Mouse (Mus musculus): ENCODE measurements around the gene Rpl7l1. TPM values are rescaled to one million over a fixed set of nuclear protein-coding genes. Genes with fewer than 3 reads are reported as not detected.

Rpl7l1 gene
- total RNA-seq, 2 experiments from 2014 or later, result 45.7 to 51.9 TPM

- intact Hi-C loops (cut with DNase I), result no loop called here
- DNase-seq (ENCODE audit: low spot score in 2 of 2), result no peak
Observed at GRCm38 (mm10) chr17:46749282-46749681, 33.2 kb downstream of the Rpl7l1 start.

DNA sequence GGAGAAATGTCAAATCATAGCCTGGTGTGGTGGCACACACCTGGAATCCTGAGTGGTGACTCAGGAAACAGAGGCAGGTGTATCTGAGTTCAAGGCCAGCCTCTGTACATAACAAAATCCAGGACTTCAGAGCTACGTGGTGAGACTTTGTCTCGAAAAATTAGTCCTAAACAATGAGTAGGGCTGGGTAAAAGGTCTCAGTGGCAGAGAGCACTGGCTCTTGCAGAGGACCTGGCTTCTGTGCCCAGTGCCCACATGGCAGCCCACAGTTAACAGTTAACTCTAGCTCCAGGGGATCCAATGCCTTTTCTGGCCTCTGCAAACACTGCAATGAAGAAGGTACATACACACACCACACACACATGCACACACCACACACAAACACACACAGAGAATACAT, 34.7 kb downstream of the Rpl7l1 start:
- no peak for DNase-seq (ENCODE audit: low spot score in 2 of 2)
- intact Hi-C loops (cut with DNase I), result no loop called here

DNA sequence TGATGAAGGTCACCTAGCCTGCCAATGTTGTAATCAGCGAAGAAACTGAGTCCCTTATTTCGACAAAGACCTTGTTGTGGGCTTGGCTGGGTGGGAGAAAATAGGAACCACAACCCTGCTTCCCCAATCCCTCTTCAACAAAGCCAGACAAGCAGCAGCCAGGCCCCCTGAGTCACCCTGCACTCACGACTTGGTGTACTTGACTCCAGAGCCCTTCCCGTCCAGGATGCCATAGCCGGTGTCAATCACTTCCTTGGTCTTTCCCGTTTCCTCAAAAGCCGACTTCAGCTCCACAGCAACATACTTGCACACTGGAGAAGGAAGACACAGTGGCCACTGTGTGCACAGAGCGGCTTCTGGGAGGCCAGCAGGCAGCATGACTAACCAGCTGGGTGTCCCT, 35.2 kb downstream of the Rpl7l1 start:
- intact Hi-C loops (cut with DNase I), result no loop called here
- no peak for DNase-seq (ENCODE audit: low spot score in 2 of 2)

GRCm38 (mm10) chr17:46745506-46745905, 37.0 kb downstream of the Rpl7l1 start:
- intact Hi-C loops (cut with DNase I), result no loop called here
- DNase-seq (ENCODE audit: low spot score in 2 of 2), result no peak

DNA sequence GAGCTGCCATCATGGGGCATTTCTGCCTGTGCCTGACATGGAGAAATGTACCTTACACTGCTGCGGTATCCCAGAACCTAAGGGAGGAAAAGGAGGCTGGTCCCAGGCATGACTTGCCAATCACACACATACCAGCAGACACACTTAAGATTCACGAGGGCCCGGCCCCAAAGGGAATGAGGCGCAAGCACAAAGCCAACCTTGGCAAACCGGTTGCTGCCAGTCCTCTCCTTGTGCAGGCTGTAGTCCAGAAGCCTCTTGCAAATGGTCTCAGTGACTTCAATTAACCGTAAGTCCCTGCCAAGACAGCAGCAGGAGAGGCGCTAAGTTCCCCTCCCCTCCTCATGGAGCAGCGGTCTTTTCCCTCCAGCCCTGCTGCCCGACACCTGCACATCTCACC, 39.5 kb downstream of the Rpl7l1 start:
- no peak for DNase-seq (ENCODE audit: low spot score in 2 of 2)
- intact Hi-C loops (cut with DNase I), result no loop called here

GRCm38 (mm10) chr17:46741305-46741704, 41.2 kb downstream of the Rpl7l1 start:
- intact Hi-C loops (cut with DNase I), result no loop called here
- no peak for DNase-seq (ENCODE audit: low spot score in 2 of 2)

GRCm38 (mm10) chr17:46736160-46736559, 46.3 kb downstream of the Rpl7l1 start:
- DNase-seq (ENCODE audit: low spot score in 2 of 2), result no peak
- intact Hi-C loops (cut with DNase I), result loop anchor here (5.0 kb wide), 1 partner anchor 36 kb away; the partner anchor contains the start of gene 2310039H08Rik

DNA sequence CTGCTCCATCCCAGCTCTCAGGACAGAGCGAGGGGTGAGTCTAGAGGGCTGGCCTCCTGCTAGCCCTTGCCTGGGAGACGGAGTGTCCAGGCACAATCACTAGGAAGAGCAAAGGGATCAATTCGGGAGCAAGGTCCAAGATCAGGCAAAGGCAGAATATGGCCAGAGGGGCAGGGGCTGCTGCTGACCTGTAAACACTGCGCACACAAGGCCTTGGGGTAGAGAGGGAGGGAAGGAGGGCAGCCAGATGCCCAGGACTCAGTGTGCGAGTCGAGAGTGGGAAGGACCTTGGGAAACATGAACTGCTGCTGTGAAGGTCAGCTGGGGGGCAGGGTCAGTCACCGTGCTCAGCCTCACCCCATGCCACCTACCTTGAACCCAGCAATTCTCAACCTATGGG, 47.2 kb downstream of the Rpl7l1 start:
- intact Hi-C loops (cut with DNase I), result loop anchor here (5.0 kb wide), 1 partner anchor 37 kb away; the partner anchor contains the start of gene 2310039H08Rik

GRCm38 (mm10) chr17:46734055-46734454, 48.4 kb downstream of the Rpl7l1 start:
- no peak for DNase-seq (ENCODE audit: low spot score in 2 of 2)
- intact Hi-C loops (cut with DNase I), result no loop called here

More for the DNA sequence above, 47.2 kb downstream of the Rpl7l1 start:
- DNase-seq (ENCODE audit: low spot score in 2 of 2), result no peak

DNA sequence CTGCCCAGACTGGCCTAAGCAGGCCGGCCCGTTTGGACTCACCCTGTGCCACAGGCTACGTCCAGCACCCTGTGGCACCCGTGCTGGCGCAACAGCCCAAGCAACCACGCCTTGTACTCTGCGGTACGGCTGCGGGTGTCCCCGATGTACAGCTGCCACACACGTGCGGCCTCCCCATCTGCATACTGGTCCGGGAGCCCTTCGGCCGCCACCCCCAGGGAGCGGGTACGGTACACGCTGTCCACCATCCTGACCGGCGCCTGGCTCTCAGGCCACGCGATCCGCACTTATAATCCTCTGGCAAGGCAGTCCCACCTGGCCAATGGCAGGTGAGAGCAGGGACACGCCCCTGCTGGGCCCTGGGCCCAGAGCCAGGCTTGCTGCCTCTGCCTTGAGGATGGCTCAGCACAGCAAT, 53.6 kb downstream of the Rpl7l1 start, which contains the start of gene Gnmt:
Gene Gnmt, minus strand, starts transcription at position 265 of the 415 bp plus-strand sequence.
- intact Hi-C loops (cut with DNase I), result no loop called here
- no peak for DNase-seq (ENCODE audit: low spot score in 2 of 2)

GRCm38 (mm10) chr17:46728496-46728895, 54.0 kb downstream of the Rpl7l1 start:
- intact Hi-C loops (cut with DNase I), result no loop called here

GRCm38 (mm10) chr17:46728021-46728420, 54.5 kb downstream of the Rpl7l1 start:
- DNase-seq (ENCODE audit: low spot score in 2 of 2), result no peak
- intact Hi-C loops (cut with DNase I), result no loop called here

More at GRCm38 (mm10) chr17:46728496-46728895, 54.0 kb downstream of the Rpl7l1 start:
- DNase-seq (ENCODE audit: low spot score in 2 of 2), result no peak

DNA sequence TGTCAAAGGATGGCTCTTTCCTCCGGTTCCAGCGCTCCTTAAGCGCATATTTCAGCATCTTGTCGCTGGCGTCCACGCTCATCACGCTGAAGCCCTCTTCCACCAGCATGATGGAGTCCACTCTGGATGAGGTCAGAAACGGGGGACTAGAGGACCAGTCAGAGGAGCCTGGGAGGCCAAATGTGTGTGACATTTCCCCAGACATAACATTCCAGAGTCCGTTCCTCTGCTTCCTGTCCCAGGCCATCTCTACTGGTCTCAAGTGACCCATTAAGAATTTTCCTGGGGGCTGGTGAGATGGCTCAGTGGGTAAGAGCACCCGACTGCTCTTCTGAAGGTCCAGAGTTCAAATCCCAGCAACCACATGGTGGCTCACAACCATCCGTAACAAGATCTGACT, 55.2 kb downstream of the Rpl7l1 start:
- intact Hi-C loops (cut with DNase I), result no loop called here

GRCm38 (mm10) chr17:46725731-46726645, 56.5 kb downstream of the Rpl7l1 start:
- intact Hi-C loops (cut with DNase I), result no loop called here
- DNase-seq (ENCODE audit: low spot score in 2 of 2), result no peak

More for the DNA sequence above, 55.2 kb downstream of the Rpl7l1 start:
- DNase-seq (ENCODE audit: low spot score in 2 of 2), result no peak

DNA sequence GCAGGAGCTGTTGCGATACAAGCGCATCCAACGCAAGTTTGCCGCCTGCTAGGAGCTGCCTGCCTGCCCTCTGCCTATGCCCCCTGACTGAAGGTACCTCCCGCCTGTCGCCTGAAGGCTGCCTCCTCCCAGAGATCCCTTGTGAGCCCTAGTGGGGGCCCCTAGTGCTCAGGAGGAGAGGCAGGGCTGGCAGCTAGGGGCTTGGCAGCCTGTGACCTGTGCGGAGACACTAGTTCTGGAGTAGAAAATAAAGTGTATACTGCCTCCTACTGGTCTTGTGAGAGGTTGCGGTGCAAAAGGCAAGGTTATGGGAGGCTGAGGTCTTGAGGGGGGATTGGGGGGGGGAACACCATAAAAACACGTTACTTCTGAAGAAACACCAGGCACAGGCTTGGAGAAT, 57.2 kb downstream of the Rpl7l1 start:
- intact Hi-C loops (cut with DNase I), result no loop called here
- DNase-seq (ENCODE audit: low spot score in 2 of 2), result no peak

DNA sequence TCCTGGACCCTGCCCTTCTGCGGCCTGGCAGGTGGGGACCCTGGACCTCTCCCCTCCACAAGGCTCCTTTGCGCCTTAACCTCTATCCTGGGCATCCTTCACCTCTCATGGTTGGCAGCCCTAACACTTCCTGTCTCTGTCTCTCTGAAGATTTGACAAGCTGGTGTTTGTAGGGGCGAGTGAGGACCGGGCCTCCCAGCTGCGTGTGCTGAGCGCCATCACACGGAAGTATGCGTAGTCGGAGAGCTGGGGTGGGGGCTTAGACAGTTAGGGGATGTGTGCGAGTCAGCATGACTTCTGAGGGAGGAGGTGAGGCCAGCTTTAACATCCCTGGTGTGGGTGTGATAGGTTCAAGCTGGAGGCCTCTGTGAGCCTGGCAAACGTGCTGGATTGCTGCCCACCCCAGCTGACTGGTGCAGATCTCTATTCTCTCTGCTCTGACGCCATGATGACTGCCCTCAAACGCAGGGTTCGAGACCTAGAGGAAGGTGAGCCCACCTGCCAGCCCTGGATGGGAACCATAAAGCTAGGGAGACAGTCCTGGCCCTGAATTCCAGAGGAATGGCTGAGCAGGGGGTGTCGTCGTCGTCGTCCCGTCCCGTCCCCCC, 57.9 kb downstream of the Rpl7l1 start:
- DNase-seq (ENCODE audit: low spot score in 2 of 2), result no peak
- intact Hi-C loops (cut with DNase I), result no loop called here

Other genes with a start within 250 kb of the Rpl7l1 start
- 10 to 100 TPM; 55.8 to 59.3 TPM for gene Cul9, start 236.3 kb downstream of the Rpl7l1 start, total RNA-seq (2021)
- gene Srf, start 226.5 kb downstream of the Rpl7l1 start, total RNA-seq (2021), result 10 to 100 TPM; 58.8 to 63.8 TPM
- gene Ptk7, start 153.2 kb downstream of the Rpl7l1 start, total RNA-seq (2021), result 10 to 100 TPM in 1 of 2 experiments, 1 to 10 TPM in 1; 9.5 to 10.5 TPM
- gene Klc4, start 136.7 kb downstream of the Rpl7l1 start, total RNA-seq (2021), result 10 to 100 TPM; 17.8 to 20.4 TPM
- gene Mrpl2, start 136.4 kb downstream of the Rpl7l1 start, total RNA-seq (2021), result 10 to 100 TPM; 51.0 to 51.5 TPM
- gene Cul7, start 132.3 kb downstream of the Rpl7l1 start, total RNA-seq (2021), result 10 to 100 TPM; 25.6 to 27.1 TPM
- gene Rrp36, start 108.3 kb downstream of the Rpl7l1 start, total RNA-seq (2021), result 10 to 100 TPM; 17.1 to 18.2 TPM
- 100 to 1,000 TPM; 117 to 123 TPM for gene Mea1, start 103.9 kb downstream of the Rpl7l1 start, total RNA-seq (2021)
- 100 to 1,000 TPM; 211 to 226 TPM for gene Klhdc3, start 101.8 kb downstream of the Rpl7l1 start, total RNA-seq (2021)
- 10 to 100 TPM; 81.2 to 91.0 TPM for gene Ppp2r5d, start 77.6 kb downstream of the Rpl7l1 start, total RNA-seq (2021)
- gene Pex6, start 71.2 kb downstream of the Rpl7l1 start, total RNA-seq (2021), result 10 to 100 TPM; 48.1 to 49.1 TPM
- under 1 TPM; 0.48 to 0.57 TPM for gene Gnmt, start 53.5 kb downstream of the Rpl7l1 start, total RNA-seq (2021)
- gene Cnpy3, start 30.5 kb downstream of the Rpl7l1 start, total RNA-seq (2021), result 10 to 100 TPM; 65.5 to 66.0 TPM
- not detected for gene Ptcra, start 19.0 kb downstream of the Rpl7l1 start, total RNA-seq (2021)
- gene 2310039H08Rik, start 10.0 kb downstream of the Rpl7l1 start, total RNA-seq (2021), result 10 to 100 TPM in 1 of 2 experiments, 1 to 10 TPM in 1; 5.7 to 10.8 TPM
- gene Bicral, start 75.8 kb upstream of the Rpl7l1 start, total RNA-seq (2021), result 10 to 100 TPM; 41.6 to 49.7 TPM
- gene Tbcc, start 108.0 kb upstream of the Rpl7l1 start, total RNA-seq (2021), result 10 to 100 TPM; 32.4 to 36.7 TPM
- gene Prph2, start 127.8 kb upstream of the Rpl7l1 start, total RNA-seq (2021), result not detected
- gene Ubr2, start 227.9 kb upstream of the Rpl7l1 start, total RNA-seq (2021), result 10 to 100 TPM; 50.6 to 57.0 TPM